Mouse (Mus musculus) liver, adult 2 months (tissue): ENCODE data around the gene Foxd2.

Experiments used
- CTCF ChIP-seq: fragments of 200-500 bp; IDR thresholded peaks from 2 replicates; pipeline ENCODE4 v1.5.1; 2011; ENCODE audit warnings: low read depth, low read length, control low read depth
- POLR2A ChIP-seq: fragments of 200-500 bp; IDR thresholded peaks from 2 replicates; pipeline ENCODE4 v1.6.1; 2011; ENCODE audit warnings: low read length, control low read depth; ENCODE audit not compliant: insufficient read depth; ENCODE audit errors: extremely low read depth

- TF ChIP-seq CTCF (no peak), POLR2A (no peak)
Observed at GRCm38 (mm10) chr4:114863166-114863565, 45.5 kb downstream of the Foxd2 start.
